Mouse (Mus musculus): ENCODE results near the gene Gmfg.
A peak's percentile ranks its signal among the peaks of the same experiment; 100 is the strongest.

Gene Gmfg

DNA sequence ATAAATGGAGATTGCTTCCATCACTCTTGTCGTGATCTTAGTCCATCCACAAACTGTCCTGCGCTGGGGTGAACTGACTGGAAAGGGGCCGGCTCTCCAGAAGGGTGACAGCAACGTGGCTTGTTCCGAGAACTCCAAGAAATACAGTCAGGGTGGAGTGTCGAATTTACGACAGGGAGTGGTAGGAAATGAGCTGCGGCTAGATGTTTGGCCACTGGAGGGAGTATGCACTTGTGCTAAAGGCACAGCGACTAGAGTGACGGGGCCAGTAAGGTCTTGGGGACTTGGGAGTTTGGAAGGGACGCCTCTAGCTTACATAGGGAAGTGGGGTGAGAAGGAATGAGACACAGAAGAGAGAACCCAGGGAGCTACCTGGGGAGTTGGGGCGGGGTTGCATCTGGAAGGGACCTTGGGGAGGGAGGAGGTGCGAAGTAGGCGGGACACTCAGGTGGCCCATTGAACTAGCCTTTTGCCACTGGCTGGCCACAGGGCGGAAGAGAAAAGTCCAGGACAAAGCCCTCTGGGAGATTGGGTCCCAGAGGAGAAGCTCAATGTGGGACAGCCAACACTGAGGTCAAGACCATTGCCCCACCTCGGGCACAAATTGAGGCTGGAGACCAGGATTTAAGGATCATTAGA is at the start of gene Gmfg:
Gene Gmfg (plus strand): TSS at position 516 of the 639 bp plus-strand sequence.
- peak; percentile 76 to 83 for DNase-seq

DNA sequence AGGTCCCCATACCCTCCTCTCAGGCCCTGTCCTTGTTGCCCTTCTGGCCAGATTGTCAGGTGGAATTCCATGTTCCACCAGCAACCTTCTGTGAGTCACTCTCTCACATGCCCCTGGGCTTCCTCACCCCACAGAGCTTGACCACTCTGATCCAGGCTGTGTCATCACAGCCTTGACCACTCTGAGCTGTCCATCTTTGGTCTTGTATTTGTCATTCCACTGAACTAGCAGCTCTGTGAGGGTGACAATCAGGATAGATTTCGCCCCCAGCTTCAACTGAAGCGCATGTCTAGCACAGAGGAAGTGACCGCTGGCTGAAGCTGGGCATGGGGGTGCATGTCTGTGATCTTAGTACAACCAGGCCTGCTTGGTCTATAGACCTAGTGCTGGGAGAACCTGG is 46.9 kb upstream of the Gmfg start:
- no peak for DNase-seq

DNA sequence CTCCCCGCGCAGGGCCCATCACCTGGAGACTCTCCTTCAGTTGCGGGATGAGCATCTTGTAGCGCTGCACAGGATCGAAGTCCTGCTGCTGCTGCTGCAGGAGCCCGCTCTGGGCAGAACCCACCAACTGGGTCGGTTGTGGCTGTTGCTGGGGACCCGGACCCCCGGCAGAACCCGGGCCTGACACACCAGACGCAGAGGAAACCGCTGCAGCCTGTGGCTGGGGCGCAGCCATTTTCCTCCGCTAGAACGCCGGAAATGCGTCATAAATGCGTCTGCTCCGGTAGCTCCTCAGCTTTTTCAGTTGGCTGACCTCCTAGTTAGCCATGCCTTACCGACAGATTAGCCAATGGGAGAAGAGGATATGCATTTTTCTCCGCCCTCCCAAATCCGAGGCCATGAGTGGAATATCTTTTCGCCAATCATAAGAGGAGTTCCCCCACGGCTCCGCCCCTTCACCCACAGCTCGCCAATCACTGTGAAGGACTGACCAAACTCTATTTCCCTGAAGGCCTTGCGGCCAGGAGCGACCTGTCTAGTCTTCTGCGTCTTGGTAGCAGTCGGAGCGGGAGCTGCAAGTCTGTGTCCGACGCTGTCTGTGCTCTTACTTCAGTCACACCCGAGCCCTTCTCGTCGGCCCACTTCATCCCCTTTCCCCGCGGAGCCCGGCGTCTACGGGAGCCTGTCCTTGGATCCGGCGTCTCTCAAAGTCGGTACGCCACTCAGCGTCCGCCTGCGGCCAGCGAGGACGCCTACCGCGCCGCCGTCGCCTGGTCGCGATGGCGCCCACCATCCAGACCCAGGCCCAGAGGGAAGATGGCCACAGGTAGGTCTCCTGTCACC is 44.6 kb upstream of the Gmfg start, which contains the start of the genes Med29 and Paf1:
Gene Med29 (minus strand): TSS at position 280 of the 843 bp plus-strand sequence.
Gene Paf1 (plus strand): TSS at position 523 of the 843 bp plus-strand sequence.
- DNase-seq, result peak; percentile 96

DNA sequence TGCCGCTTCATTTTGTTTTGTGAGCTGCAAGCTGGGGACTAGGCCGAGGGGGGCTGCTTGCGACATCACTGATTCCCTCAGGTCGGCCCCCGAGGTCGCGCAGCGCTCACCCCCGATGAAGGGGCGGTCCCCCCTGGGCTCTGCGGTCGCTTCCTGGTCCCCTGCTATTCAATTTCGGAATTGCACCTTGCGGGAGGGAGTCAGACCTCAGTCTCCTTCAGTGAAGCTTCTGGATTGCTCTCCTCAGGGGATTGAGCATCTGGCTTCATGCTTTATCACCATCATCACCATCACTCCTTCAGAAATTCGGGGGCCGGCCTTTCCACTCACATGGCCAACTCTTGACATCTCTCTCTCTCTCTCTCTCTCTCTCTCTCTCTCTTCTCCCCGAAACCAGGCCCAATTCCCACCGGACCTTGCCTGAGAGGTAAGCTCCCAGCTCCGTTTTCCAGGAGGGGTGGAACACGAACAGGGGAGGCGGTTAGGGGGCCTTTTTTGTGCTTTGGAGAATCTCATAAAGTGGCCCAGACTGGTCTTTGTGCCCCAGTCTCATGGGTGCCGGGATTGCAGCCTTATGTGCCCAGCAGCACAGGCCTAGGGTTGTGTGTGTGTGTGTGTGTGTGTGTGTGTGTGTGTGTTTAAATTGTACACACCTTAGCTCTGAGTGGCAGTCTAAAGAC is 43.8 kb upstream of the Gmfg start:
- DNase-seq, result no peak

DNA sequence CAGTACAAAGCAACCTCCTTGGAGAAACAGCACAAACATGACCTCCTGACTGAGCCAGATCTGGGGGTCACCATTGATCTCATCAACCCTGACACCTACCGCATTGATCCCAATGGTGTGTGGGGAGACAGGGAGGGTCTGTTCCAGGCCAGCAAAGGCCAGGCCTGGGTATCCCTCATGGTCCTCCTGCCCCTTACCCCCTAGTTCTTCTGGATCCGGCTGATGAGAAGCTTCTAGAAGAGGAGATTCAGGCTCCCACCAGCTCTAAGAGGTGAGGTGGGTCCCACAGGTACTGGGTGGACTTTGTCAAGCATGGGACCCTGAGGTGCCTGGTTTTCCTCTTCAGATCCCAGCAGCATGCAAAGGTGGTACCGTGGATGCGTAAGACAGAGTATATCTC is 41.8 kb upstream of the Gmfg start:
- no peak for DNase-seq

DNA sequence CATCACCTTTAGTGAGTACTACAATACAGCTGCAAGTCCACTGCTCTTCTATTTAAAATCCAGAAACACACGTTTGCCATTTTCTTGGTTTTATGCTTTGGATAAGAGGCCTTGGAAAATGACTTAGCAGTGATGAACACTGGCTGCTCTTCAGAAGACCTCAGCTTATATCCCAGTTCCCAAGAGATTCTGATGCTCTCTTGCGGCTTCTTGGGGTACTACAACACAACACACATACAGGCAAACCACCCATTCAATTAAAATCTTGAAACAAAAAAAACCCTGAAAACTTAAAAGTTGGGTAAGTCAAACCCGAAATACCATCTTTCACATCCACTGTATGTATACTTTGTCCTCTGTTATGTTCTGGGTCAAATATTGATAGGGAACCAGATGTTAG is 39.2 kb upstream of the Gmfg start:
- DNase-seq, result peak in 1 of 2 experiments; percentile 53

DNA sequence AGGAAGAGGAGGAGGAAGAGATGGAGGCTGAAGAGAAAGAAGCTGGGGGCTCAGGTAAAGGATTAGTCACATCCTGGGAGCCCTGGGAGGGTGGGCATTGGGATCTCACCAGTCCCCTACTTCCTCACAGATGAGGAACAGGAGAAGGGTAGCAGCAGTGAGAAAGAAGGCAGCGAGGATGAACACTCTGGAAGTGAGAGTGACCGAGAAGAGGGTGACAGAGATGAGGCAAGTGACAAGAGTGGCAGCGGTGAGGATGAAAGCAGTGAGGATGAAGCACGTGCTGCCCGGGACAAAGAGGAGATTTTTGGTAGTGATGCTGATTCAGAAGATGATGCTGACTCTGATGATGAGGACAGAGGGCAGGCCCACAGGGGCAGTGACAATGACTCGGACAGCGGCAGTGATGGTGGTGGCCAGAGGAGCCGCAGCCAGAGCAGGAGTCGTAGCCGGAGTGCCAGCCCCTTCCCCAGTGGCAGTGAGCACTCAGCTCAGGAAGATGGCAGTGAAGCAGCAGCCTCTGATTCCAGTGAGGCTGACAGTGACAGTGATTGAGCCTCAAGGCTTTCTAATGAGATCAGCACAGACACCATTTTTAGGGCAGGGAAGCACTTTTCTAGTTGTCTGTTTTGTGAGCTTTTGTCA is 38.4 kb upstream of the Gmfg start:
- DNase-seq, result no peak

DNA sequence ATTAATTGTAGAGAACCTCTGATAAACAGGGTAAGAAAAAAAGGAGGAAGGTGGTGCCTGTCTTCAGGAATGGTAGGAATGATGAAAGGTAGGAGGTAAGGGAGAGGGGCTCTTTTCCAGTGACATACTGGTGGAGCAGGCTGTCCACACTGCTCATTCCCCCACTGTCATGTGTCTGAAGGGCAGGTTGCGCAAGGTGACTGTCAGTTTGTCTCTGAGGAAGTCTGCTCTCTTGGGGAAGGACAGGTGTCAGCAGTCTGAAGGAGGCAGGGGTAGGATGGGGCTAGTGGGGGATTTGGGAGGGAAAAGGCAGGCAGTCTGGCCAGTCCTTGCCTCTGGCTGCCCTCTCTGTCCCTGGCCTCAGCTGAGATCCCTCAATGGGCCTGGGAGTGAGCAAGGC is 36.2 kb upstream of the Gmfg start:
- DNase-seq, result no peak

DNA sequence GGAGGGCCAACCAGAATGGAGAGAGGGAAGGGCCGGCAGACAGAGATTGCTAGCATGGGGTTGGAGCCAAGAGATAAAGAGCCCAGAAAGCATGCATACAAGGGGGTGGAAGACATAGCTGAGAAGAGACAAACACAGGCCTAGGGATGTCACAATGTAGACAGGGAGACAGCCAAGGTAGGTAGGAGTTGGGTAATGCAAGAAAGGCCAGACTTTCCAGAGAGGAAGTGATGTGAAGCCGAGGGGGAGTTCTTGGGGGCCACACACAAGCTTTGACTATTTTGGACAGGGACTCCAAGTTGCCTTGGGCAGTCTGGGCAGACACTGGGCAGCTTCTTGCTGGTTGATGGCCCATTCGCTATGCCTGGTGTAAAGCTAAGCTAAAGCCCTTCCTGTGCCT is 35.3 kb upstream of the Gmfg start:
- no peak for DNase-seq

DNA sequence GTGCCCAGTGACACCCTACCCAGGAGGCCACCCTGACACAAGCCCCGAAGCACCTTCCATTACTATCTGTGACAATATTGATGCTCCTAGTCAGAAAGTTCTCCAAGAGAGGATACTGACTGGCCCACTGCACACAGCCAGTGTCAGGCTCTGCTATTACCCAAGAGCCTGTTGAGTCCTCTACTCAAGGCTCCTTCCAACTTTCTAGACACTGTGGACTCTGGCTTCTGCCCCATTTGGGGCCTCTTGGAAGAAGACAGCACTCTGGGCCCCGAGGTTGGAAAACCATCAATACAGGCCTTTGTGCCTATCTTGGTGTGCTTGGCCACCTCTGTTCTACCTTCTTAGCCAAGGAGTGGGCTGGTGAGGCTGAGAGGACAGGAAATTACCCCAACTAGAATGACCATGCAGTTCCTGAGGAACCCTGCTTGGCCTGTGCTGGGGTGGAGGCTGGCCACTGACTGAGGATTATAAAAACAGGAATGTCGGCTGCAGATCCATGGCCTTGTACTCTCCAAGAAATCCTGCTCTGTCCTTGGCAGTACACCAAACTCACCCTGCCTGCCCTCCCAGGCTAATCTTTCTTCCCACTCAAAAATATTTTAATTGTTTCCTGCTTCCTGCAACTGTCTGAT is 26.3 kb upstream of the Gmfg start:
- no peak for DNase-seq

DNA sequence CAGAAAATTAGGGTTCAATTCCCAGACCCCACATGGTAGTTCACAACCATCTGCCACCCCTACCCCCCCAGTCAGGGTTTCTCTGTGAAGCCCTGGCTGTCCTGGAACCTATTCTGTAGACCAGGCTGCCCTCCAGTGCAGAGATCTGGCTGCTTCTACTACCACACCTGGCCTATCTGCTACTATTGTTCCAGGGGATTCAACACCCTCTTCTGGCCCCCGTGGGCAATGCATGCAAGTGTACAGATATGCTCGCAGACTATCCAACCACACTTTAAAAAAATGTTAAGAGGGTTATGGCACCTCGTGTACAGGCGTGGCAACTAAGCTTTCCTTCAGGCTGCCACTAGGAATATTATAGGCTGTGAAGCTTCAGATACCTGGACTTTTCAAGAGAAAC is 24.4 kb upstream of the Gmfg start:
- DNase-seq, result no peak

DNA sequence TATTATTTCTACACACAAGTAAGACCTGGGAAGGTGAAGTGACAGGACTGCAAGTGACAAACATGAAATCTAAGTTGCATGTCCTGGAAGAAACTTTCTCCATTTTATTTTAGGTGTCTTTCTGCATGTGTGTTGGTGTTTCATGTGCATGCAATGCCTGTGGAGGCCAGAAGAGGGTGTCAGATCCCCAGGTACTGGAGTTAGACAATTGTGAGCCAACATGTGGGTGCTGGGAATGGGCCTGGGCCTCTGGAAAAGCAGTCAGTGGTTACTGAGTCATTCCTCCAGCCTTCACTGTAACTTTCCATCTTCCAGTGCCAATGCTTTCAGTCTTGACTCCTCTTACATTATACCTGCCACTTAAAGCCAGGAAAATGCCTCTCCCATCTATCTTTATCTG is 19.9 kb upstream of the Gmfg start:
- DNase-seq, result no peak

DNA sequence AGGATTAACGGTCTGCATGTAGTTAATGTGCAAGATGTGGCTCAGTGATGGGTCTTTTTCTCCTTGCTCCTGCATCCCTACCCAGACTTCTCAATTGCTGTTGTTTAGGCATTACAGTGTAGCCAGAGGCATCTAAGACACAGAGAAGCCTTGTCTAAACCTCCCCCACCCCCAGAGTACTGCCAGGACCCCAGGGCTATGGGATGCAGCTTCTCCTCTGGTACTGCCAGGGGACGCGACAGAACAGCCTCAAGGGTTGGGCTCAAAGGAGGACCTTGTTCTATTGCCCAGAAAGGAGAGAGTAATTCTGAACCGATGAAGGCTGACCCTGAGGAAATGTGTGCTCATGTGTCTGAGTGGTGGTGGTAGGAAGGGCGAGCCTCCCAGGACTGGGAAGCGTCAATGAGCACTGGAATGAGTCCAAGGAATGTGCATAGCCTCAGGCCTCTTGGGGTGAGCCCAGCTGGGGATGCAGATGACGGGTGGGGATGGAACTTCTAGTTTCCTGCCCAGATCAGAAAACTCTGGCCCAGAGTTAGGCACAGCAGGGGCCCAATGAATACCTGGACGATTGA is 19.1 kb upstream of the Gmfg start:
- DNase-seq, result no peak

DNA sequence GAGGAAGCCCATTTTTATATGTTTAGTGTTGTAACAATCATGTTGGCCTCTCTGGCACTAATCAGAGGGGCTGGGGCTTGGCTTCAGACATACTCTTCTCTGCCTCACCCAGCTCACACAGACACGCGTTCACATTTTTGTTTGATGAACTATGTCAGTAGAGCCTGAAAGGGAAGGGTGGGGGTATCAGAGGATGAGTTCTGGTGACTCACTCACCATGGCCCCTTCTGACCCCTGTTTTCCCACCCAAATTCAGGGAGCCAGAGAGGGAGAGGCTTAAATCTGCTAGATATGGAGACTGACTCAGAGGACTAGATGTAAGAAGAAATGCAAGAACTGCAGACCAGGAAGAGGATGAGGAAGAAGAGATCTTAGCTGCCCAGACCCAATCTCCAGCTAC is 17.8 kb upstream of the Gmfg start:
- no peak for DNase-seq

DNA sequence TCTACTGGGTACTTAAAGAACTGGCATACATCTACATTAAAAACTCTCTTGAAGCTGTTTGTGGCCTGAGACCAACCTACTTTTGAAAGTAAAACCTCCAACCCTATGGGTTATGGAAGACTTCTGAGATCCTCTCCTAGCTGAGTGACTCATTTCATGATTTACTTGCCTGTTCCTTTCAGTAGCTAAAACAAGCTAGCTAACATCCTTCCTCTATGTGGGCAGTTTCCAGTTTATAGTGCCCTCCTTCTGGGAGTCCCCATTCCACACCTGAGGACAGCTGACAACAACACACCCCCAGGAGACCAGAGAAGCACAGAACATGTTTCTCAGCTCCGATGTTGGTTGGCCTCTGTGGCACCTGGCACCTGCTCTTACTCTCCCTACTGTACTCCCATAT is 14.2 kb upstream of the Gmfg start:
- no peak for DNase-seq

DNA sequence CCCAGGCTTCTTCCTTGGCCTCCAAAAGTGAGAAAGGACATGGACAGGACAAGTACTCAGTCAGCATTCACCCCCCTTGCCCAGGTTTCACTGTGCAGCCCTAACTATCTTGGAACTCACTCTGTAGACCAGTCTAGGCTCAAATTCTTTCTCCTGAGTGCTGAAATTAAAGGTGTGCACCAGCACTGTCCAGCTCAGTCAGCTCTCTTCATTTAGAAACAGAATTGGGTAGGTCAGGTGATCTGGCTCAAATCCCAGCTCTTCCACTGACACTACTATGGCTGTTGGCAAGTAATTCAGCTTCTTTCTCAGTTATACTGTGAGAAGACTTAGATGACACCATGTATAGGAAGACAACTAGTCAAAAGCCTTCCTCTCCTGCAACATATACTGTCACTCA is 9.5 kb upstream of the Gmfg start:
- peak in 1 of 2 experiments; percentile 55 for DNase-seq

DNA sequence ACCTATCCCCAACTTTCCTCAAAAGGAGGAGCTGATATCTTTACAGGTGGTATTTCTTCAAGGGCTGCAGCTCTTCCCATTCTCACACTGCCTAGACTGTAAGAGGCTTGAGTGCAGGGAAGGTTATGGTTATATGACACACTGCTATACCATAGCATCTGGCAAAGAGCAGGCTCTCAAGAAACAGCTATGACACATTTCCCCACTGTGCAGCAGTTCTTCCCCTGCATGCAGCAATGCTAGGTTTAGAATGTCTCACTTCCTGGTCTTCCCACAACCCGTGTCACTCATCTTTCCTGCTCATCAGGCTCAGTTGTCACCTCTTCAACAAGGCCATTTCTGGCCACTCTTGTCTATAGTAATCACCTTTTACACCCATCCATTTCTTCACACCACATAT is 6.7 kb upstream of the Gmfg start:
- DNase-seq, result no peak

DNA sequence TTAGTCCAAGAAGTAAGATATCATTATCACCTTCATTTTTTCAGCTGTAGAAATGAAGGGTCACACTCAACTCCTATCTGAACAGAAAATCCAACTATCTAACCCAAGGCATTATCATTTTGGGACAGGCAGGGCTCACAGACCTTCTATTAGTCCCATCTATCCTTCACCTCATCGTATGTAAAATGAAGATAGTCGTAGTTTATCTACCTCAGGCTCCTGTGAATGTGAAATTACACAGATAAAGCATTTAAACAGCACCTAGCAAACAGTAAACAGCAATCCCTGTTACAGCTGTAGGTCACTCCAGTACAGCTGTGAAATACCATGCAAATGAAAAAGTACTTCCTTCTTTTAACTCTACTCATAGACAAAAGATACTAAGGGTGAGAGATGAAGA is 5.0 kb upstream of the Gmfg start:
- DNase-seq, result no peak

DNA sequence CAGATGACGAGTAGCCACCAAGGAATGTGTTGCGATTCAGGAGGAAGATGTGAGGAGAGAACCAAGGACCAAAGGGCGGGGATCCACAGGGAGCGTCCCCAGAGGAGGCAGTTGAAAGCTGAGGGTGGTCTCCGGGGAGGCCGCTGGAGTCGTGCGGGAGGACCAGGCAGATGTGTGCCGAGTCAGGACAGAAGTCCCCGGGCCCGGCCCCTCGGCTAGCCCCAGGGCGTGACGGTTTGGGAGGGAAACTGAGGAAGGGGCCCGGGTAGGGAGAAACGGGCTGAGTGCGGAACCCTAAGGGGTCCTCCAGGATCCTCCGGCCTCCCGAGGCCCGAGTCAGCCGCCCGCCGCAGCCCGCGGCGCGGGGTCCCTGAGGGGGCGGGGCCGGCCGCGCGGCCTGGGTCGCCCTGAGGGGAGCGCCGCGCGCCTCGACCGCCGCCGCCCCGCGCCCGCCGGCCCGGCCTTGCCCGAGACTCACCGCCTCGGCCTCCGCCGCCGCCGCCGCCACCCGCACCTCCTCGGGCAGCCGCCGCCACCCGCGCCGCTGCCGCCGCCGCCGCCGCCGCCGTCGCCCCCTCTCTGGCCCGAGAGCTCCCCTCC is 1.5 kb upstream of the Gmfg start:
- no peak for DNase-seq

DNA sequence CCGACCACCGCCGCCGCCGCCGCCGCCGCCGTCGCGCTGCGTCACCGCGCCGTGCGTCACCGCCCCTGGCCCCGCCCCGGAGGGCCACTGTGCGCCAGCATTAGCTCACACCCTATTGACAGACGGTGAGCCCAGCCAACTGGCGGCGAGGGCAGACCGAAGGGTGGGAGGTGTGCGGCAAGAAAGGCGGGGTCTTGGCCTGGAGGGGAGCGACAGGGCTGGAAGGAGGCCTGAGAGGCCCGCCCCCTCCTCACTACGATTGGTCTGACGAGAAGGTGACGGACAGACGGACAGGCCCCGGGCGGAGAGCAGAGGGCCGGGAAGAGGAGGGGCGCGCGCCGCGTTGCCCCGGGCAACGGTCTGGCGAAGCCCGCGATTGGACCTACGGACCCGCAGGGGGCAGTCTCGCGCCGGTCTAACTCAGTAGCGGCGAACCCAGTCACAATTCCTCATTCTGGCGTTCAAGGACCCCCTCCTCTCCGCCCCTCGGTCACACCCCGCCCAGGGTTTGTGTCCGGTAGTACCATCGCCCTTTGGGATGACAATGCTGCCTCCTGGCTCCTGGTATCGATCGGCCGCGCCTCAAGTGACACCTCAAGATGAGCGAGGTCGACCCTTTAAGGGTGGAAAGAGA is 859 bp upstream of the Gmfg start:
- DNase-seq, result peak; percentile 100

DNA sequence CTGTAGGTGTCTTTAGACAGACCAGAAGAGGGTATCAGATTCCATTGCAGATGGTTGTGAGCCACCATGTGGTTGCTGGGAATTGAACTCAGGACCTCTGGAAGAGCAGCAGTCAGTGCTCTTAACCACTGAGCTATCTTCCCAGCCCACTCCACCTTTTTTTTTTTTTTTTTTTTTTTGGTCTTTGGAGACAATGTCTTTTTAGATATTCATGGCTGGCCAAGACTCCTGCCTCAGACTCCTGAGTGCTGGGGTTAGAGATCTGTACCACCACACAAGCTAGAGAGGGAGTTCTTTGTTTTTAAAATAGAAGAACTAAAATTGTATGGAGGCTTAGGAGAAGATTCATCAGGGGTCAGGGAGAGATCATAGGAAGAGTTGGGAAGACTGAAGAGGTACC is 717 bp downstream of the Gmfg start:
- DNase-seq, result no peak
